Mouse (Mus musculus) intestine, postnatal 0 days (tissue): ENCODE results near the gene Hmga2. TPM values are rescaled to one million over a fixed set of nuclear protein-coding genes. Genes with fewer than 3 reads are reported as not detected.
A peak's percentile ranks its signal among the peaks of the same experiment; 100 is the strongest.

Experiments used
- ATAC-seq: fragments of 200-750 bp; cut with Nextera tagmentation; 2 replicates; pipeline ENCODE4 v1.8.0; 2017; ENCODE audit warnings: mild to moderate bottlenecking, moderate TSS enrichment, moderate library complexity
- H3K27ac ChIP-seq: fragments of 300-500 bp; sonication (generic); 2 replicates; pipeline ENCODE4 v1.5.1; 2014; ENCODE audit warnings: mild to moderate bottlenecking, low read depth, low read length, moderate library complexity
- H3K27me3 ChIP-seq: fragments of 300-500 bp; sonication (generic); replicated peaks from 2 replicates; pipeline ENCODE4 v1.6.1; 2014; ENCODE audit warnings: low read length, mixed read lengths; ENCODE audit not compliant: control insufficient read depth, insufficient read depth
- H3K36me3 ChIP-seq: fragments of 300-500 bp; sonication (generic); 2 replicates; pipeline ENCODE4 v1.6.1; 2014; ENCODE audit warnings: mild to moderate bottlenecking, moderate library complexity; ENCODE audit not compliant: control insufficient read depth, insufficient read depth
- H3K4me1 ChIP-seq: fragments of 300-500 bp; sonication (generic); replicated peaks from 2 replicates; pipeline ENCODE4 v1.6.1; 2014; ENCODE audit warnings: antibody characterized with exemption, low read length, mixed read lengths; ENCODE audit not compliant: control insufficient read depth, insufficient read depth
- H3K4me2 ChIP-seq: fragments of 300-500 bp; sonication (generic); replicated peaks from 2 replicates; pipeline ENCODE4 v1.6.1; 2014; ENCODE audit warnings: low read depth, mild to moderate bottlenecking, moderate library complexity
- H3K4me3 ChIP-seq: fragments of 300-500 bp; sonication (generic); 2 replicates; pipeline ENCODE4 v1.5.1; 2014; ENCODE audit warnings: low read depth, low read length
- H3K9ac ChIP-seq: fragments of 300-500 bp; sonication (generic); 2 replicates; pipeline ENCODE4 v1.6.1; 2014; ENCODE audit warnings: mild to moderate bottlenecking, low read depth, low read length
- H3K9me3 ChIP-seq: fragments of 300-500 bp; sonication (generic); 2 replicates; pipeline ENCODE4 v1.6.1; 2016; ENCODE audit warnings: mixed run types; ENCODE audit not compliant: control insufficient read depth
- CTCF ChIP-seq: sonication (generic); IDR thresholded peaks from 2 replicates; pipeline ENCODE4 v1.5.1; 2016; ENCODE audit warnings: low read depth, mild to moderate bottlenecking, control low read depth, antibody characterized with exemption, moderate library complexity
- WGBS: fragments of 180-500 bp; shearing (Covaris S2); extraction: QIAGEN DNeasy Blood & Tissue Kit; methylation state at CpG from one replicate; pipeline ENCODE4 v1.1.7; 2014; 5-methylcytosine and 5-hydroxymethylcytosine counted together
- polyA plus RNA-seq: library from polyadenylated mRNA; unstranded; fragments of >200 nt; fragmentation: Nextera tagmentation; extraction: Ambion mirVana; gene quantifications from 2 replicates; pipeline ENCODE4 v1.2.1, GENCODE M21; 2015

Gene Hmga2
- polyA plus RNA-seq, 1 experiment from 2014 or later = 4.3 TPM

- Histone ChIP-seq H3K4me3 (peak overlapping the region; percentile 77), H3K9me3 (no peaks in the 10 kb centered on the region), H3K27ac (peak overlapping the region; percentile 15), H3K4me1 (no peaks in the 10 kb centered on the region), H3K27me3 (no peaks in the 10 kb centered on the region), H3K4me2 (peak overlapping the region; percentile 100), H3K9ac (peak overlapping the region; percentile 71), H3K36me3 (no peaks in the 10 kb centered on the region)
- peak; percentile 69 for ATAC-seq
- WGBS = under 1% methylated on average over 46 of the region's 52 CpGs
- peak; percentile 53 for TF ChIP-seq CTCF
These were observed 457 bp upstream of the Hmga2 start for GRCm38 (mm10) chr10:120476516-120477336.

GRCm38 (mm10) chr10:120475041-120475541 is 1.2 kb downstream of the Hmga2 start:
- peak overlapping the region; percentile 77 for H3K4me3 ChIP-seq
- H3K9me3 ChIP-seq = no peaks in the 10 kb centered on the region
- H3K9ac ChIP-seq = peak overlapping the region; percentile 71
- no peak; the same call in 1 of the 2 replicates for ATAC-seq
- peak overlapping the region; percentile 100 for H3K4me2 ChIP-seq
- no peak for TF ChIP-seq CTCF
- peak overlapping the region; percentile 15 for H3K27ac ChIP-seq
- H3K4me1 ChIP-seq = no peaks in the 10 kb centered on the region
- under 1% methylated on average over 42 of the region's 45 CpGs for WGBS
- no peaks in the 10 kb centered on the region for H3K27me3 ChIP-seq
- H3K36me3 ChIP-seq = no peaks in the 10 kb centered on the region

- peak overlapping the region; percentile 71 for H3K9ac ChIP-seq
- H3K27ac ChIP-seq = no peak overlapping the region
- peak overlapping the region; percentile 100 for H3K4me2 ChIP-seq
- H3K36me3 ChIP-seq = no peaks in the 10 kb centered on the region
- H3K27me3 ChIP-seq = no peaks in the 10 kb centered on the region
- ATAC-seq = no peak
- H3K4me3 ChIP-seq = peak overlapping the region; percentile 77
- H3K9me3 ChIP-seq = no peaks in the 10 kb centered on the region
- no peak for TF ChIP-seq CTCF
- 0% methylated on average over 20 of the region's 20 CpGs for WGBS
- H3K4me1 ChIP-seq = no peaks in the 10 kb centered on the region
These were observed 2.0 kb downstream of the Hmga2 start for GRCm38 (mm10) chr10:120474301-120474700.

GRCm38 (mm10) chr10:120473218-120473617 is 3.1 kb downstream of the Hmga2 start:
- TF ChIP-seq CTCF = no peak
- Histone ChIP-seq H3K4me1 (no peaks in the 10 kb centered on the region), H3K36me3 (no peaks in the 10 kb centered on the region), H3K4me2 (peak overlapping the region; percentile 100; the same call in 1 of the 2 replicates), H3K9me3 (no peaks in the 10 kb centered on the region), H3K9ac (no peak overlapping the region), H3K4me3 (no peak overlapping the region), H3K27ac (no peak overlapping the region), H3K27me3 (no peaks in the 10 kb centered on the region)
- ATAC-seq = no peak
- 22% methylated on average over 4 of the region's 4 CpGs for WGBS

GRCm38 (mm10) chr10:120472606-120473005 is 3.7 kb downstream of the Hmga2 start:
- Histone ChIP-seq H3K27me3 (no peaks in the 10 kb centered on the region), H3K4me1 (no peaks in the 10 kb centered on the region), H3K4me2 (no peak overlapping the region), H3K36me3 (no peaks in the 10 kb centered on the region), H3K4me3 (no peak overlapping the region), H3K27ac (no peak overlapping the region), H3K9ac (no peak overlapping the region), H3K9me3 (no peaks in the 10 kb centered on the region)
- WGBS = 46% methylated on average over 2 of the region's 2 CpGs
- no peak for TF ChIP-seq CTCF
- ATAC-seq = no peak

- H3K4me3 ChIP-seq = no peak overlapping the region
- no peaks in the 10 kb centered on the region for H3K36me3 ChIP-seq
- no peak for ATAC-seq
- no peak overlapping the region for H3K27ac ChIP-seq
- no peaks in the 10 kb centered on the region for H3K4me1 ChIP-seq
- WGBS = 50% methylated on average over 5 of the region's 5 CpGs
- no peak overlapping the region for H3K4me2 ChIP-seq
- H3K9me3 ChIP-seq = no peaks in the 10 kb centered on the region
- H3K9ac ChIP-seq = no peak overlapping the region
- no peaks in the 10 kb centered on the region for H3K27me3 ChIP-seq
- no peak for TF ChIP-seq CTCF
These were observed 11.1 kb downstream of the Hmga2 start for GRCm38 (mm10) chr10:120465121-120465520.
